Mouse (Mus musculus) kidney, postnatal 0 days (tissue): ENCODE data around the gene Dlx5. TPM values are rescaled to one million over a fixed set of nuclear protein-coding genes. Genes with fewer than 3 reads are reported as not detected.

Source experiments
- ATAC-seq: fragments of 200-750 bp; cut with Nextera tagmentation; replicated peaks from 2 replicates; pipeline ENCODE4 v1.8.0; 2017; ENCODE audit warnings: low read depth, moderate number of reproducible peaks, moderate TSS enrichment, moderate library complexity; ENCODE audit not compliant: low FRiP score
- DNase-seq: peaks from one replicate; pipeline ENCODE4 v3.0.0-alpha.2; 2016; ENCODE audit warnings: low spot score
- H3K27ac ChIP-seq: fragments of 300-500 bp; sonication (generic); 2 replicates; pipeline ENCODE4 v1.5.1; 2014; ENCODE audit warnings: mild to moderate bottlenecking
- H3K27me3 ChIP-seq: fragments of 300-500 bp; sonication (generic); 2 replicates; pipeline ENCODE4 v1.6.1; 2014; ENCODE audit warnings: low read length, mixed read lengths; ENCODE audit not compliant: insufficient read depth
- H3K36me3 ChIP-seq: fragments of 300-500 bp; sonication (generic); 2 replicates; pipeline ENCODE4 v1.6.1; 2014; ENCODE audit warnings: low read length, mixed read lengths; ENCODE audit not compliant: insufficient read depth
- H3K4me1 ChIP-seq: fragments of 300-500 bp; sonication (generic); replicated peaks from 2 replicates; pipeline ENCODE4 v1.6.1; 2014; ENCODE audit warnings: antibody characterized with exemption, low read length, mixed read lengths; ENCODE audit not compliant: insufficient read depth
- H3K4me2 ChIP-seq: fragments of 300-500 bp; sonication (generic); 2 replicates; pipeline ENCODE4 v1.6.1; 2014; ENCODE audit warnings: mild to moderate bottlenecking, low read length, moderate library complexity, mixed read lengths
- H3K4me3 ChIP-seq: fragments of 300-500 bp; sonication (generic); replicated peaks from 2 replicates; pipeline ENCODE4 v1.5.1; 2014; ENCODE audit warnings: low read depth, low read length
- H3K9ac ChIP-seq: fragments of 300-500 bp; sonication (generic); 2 replicates; pipeline ENCODE4 v1.6.1; 2014; ENCODE audit warnings: low read depth, low read length
- H3K9me3 ChIP-seq: fragments of 300-500 bp; sonication (generic); replicated peaks from 2 replicates; pipeline ENCODE4 v1.6.1; 2016; ENCODE audit warnings: low read length, inconsistent platforms, mixed read lengths
- CTCF ChIP-seq: IDR thresholded peaks from 2 replicates; pipeline ENCODE4 v1.5.1; 2016; ENCODE audit warnings: antibody characterized with exemption, low read depth, mild to moderate bottlenecking, moderate library complexity
- WGBS: fragments of 180-500 bp; shearing (Covaris S2); extraction: QIAGEN DNeasy Blood & Tissue Kit; methylation state at CpG from one replicate; pipeline ENCODE4 v1.1.7; 2014; 5-methylcytosine and 5-hydroxymethylcytosine counted together
- polyA plus RNA-seq: library from polyadenylated mRNA; unstranded; fragments of >200 nt; fragmentation: Nextera tagmentation; extraction: Ambion mirVana; gene quantifications from 2 replicates; pipeline ENCODE4 v1.2.1, GENCODE M21; 2015

Dlx5 gene
- polyA plus RNA-seq, 1 experiment from 2014 or later = 0.67 TPM

GRCm38 (mm10) chr6:6869041-6869685, 12.7 kb downstream of the Dlx5 start:
- no peak for DNase-seq
- no peak overlapping the region for H3K4me3 ChIP-seq
- H3K27me3 ChIP-seq = peaks cover 86% of the 10 kb centered on the region
- no peak overlapping the region for H3K27ac ChIP-seq
- no peak overlapping the region for H3K4me2 ChIP-seq
- TF ChIP-seq CTCF = no peak
- H3K9ac ChIP-seq = no peak overlapping the region
- no peaks in the 10 kb centered on the region for H3K36me3 ChIP-seq
- no peaks in the 10 kb centered on the region for H3K4me1 ChIP-seq
- ATAC-seq = no peak
- 6% methylated on average over 13 of the region's 13 CpGs for WGBS
- no peaks in the 10 kb centered on the region for H3K9me3 ChIP-seq

GRCm38 (mm10) chr6:6867031-6867430, 14.9 kb downstream of the Dlx5 start:
- no peak for ATAC-seq
- Histone ChIP-seq H3K36me3 (no peaks in the 10 kb centered on the region), H3K27me3 (peaks cover 87% of the 10 kb centered on the region), H3K4me1 (peaks cover 6% of the 10 kb centered on the region; the same call in 1 of the 2 replicates), H3K4me3 (no peak overlapping the region), H3K27ac (no peak overlapping the region), H3K9ac (no peak overlapping the region), H3K9me3 (no peaks in the 10 kb centered on the region), H3K4me2 (no peak overlapping the region)
- no peak for DNase-seq
- no peak for TF ChIP-seq CTCF
- 6% methylated on average over 9 of the region's 9 CpGs for WGBS

GRCm38 (mm10) chr6:6864441-6865440, 17.1 kb downstream of the Dlx5 start:
- no peak for DNase-seq
- no peak overlapping the region for H3K9ac ChIP-seq
- peaks cover 84% of the 10 kb centered on the region for H3K27me3 ChIP-seq
- no peak for ATAC-seq
- TF ChIP-seq CTCF = no peak
- 3% methylated on average over 36 of the region's 36 CpGs for WGBS
- H3K27ac ChIP-seq = no peak overlapping the region
- H3K4me2 ChIP-seq = no peak overlapping the region
- H3K9me3 ChIP-seq = no peaks in the 10 kb centered on the region
- peaks cover 6% of the 10 kb centered on the region for H3K4me1 ChIP-seq
- no peak overlapping the region for H3K4me3 ChIP-seq
- H3K36me3 ChIP-seq = no peaks in the 10 kb centered on the region

- Histone ChIP-seq H3K4me2 (peak overlapping the region; percentile 63), H3K27me3 (peaks cover 82% of the 10 kb centered on the region), H3K9me3 (no peaks in the 10 kb centered on the region), H3K4me3 (peak overlapping the region; percentile 27), H3K4me1 (peaks cover 6% of the 10 kb centered on the region), H3K27ac (no peak overlapping the region), H3K36me3 (no peaks in the 10 kb centered on the region), H3K9ac (no peak overlapping the region)
- 0 out of 2 replicates have a peak, but pooled peaks have one; percentile 30 for ATAC-seq
- 2% methylated on average over 20 of the region's 21 CpGs for WGBS
- no peak for DNase-seq
- TF ChIP-seq CTCF = no peak
Measured at GRCm38 (mm10) chr6:6863955-6864354, 17.9 kb downstream of the Dlx5 start.

GRCm38 (mm10) chr6:6863160-6863870, 18.6 kb downstream of the Dlx5 start, which contains the start of gene Dlx6:
TSS of gene Dlx6 (plus strand) at chr6:6863334.
- H3K4me1 ChIP-seq = peaks cover 6% of the 10 kb centered on the region
- no peak for DNase-seq
- H3K9ac ChIP-seq = no peak within 1 kb of the TSS

GRCm38 (mm10) chr6:6862611-6863010, 19.3 kb downstream of the Dlx5 start:
- Histone ChIP-seq H3K36me3 (no peaks in the 10 kb centered on the region), H3K4me3 (peak overlapping the region; percentile 26), H3K9ac (no peak overlapping the region), H3K9me3 (no peaks in the 10 kb centered on the region), H3K27me3 (peaks cover 82% of the 10 kb centered on the region), H3K4me1 (peaks cover 6% of the 10 kb centered on the region), H3K4me2 (peak overlapping the region; percentile 63), H3K27ac (no peak overlapping the region)
- TF ChIP-seq CTCF = no peak
- WGBS = 1% methylated on average over 23 of the region's 23 CpGs
- ATAC-seq = 0 out of 2 replicates have a peak, but pooled peaks have one; percentile 26
- DNase-seq = no peak

More at GRCm38 (mm10) chr6:6863160-6863870, 18.6 kb downstream of the Dlx5 start, which contains the start of gene Dlx6:
- WGBS = under 1% methylated on average over 37 of the region's 52 CpGs
- Histone ChIP-seq H3K4me3 (peak within 1 kb of the TSS; percentile 27), H3K4me2 (peak within 1 kb of the TSS; percentile 63), H3K9me3 (no peaks in the 10 kb centered on the region), H3K36me3 (no peaks in the 10 kb centered on the region), H3K27ac (no peak within 1 kb of the TSS), H3K27me3 (peaks cover 79% of the 10 kb centered on the region)
- ATAC-seq = peak; percentile 64; the same call in 1 of the 2 replicates
- TF ChIP-seq CTCF = no peak
